Mouse (Mus musculus) embryo, embryonic 9.5 days (tissue): ENCODE data around the gene Cdan1.
"Not testable (repeated sequence)": the region's sequence is repeated elsewhere in the genome, so short reads cannot be mapped to it uniquely, and the experiment has no call there.

Experiments used
- DNase-seq: peaks from one replicate; pipeline ENCODE4 v3.0.0-alpha.2; 2017; ENCODE audit errors: extremely low spot score

Cdan1 gene

DNA sequence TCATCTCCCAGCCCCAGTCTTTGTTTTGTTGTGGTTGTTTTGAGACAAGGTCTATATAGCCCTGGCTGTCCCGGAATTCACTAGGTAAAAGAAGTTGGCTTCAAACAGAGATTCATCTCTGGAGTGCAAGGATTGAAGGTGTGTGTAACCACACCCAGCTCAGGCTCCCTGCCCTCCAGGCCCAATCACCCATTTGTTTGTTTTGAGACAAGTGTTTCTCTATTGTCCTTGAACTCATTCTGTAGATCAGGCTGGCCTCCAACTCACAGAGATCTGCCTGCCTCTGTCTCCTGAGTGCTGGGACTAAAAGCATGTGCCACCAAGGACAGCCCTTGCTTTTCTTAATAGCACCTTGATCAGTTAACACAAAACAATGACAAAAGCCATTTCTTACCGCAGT is 101.9 kb downstream of the Cdan1 start:
- DNase-seq = no peak

DNA sequence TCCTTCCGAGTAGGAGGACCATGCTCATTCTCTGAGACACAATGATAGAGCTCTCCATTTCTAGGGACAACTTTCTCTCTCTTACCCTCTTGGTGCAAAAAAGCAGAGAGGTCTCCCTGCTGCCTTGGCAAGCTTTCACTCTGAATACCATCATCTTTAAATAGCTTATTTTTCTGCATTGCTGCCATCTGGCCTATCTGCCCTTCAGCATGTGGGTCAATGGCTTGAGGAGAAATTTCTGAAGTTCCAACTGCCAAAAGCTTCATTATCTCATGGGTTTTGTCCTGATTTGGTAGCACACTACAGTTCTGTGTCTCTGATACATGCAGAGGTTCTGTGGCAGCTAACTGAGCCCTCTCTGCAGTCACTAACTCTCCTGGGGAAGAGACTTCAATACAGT is 104.4 kb downstream of the Cdan1 start:
- no peak for DNase-seq

DNA sequence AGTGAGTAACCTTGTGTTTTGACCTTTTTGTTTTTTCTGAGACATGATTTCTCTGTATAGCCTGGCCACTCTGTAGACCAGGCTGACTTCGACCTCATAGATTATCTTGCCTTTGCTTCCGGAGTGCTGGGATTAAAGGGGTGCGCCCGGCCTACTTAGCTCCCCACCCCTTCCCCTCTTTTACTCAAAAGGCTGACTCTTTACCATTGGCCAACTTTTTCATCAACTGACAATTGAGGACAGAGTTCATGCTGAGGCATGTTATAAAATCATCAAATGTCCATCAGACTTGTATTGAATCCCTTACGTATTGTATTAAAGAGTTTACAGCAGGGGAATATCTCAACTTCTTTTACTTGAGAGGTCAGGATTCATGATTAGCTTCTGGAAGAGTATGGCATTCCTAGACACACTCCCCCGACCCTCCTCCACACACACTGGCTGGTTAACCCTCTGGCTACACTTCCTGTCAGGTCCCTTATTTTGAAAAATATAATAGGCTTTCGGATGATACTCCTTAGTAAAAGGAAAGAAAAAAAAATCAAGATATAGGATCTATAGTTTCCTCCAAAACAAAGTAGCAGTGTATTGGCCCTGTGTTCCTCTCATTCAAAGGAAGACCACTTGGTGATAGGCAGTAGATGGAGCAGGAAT is 117.9 kb downstream of the Cdan1 start:
- no peak for DNase-seq

DNA sequence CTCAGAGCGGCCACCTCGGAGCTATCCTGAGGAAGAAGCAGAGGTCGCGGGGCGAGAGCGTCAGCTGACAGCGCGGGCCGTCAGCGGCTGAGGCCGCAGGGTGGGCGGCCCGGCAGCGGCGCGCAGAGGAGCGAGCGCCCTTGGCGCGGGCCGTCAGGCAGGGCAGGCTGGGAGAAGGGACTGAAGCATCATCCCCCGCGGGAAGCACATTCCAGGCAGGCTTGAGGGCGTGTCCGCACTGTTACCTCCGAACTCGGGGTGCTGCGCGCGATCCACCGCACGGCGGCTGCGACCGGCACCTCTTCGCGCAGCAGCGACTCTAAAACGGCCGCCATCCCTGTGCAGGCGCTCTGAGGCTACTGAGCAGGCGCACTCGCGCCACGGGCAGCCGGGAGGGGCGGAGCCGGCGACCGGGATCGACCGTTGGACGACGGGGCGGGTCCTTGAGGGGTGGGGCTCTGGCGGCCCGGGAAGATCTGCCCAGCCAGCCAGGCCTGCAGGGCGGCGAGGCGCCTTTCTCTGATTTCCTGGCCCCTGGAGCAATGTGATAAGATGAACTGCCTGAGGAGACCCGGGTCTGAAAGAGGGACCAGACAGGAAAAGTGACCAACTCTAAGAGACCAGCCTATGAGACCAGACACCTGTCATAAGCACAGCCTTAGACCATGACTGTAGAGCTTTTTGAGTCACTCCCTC is 118.6 kb downstream of the Cdan1 start:
- peak; percentile 96 for DNase-seq

DNA sequence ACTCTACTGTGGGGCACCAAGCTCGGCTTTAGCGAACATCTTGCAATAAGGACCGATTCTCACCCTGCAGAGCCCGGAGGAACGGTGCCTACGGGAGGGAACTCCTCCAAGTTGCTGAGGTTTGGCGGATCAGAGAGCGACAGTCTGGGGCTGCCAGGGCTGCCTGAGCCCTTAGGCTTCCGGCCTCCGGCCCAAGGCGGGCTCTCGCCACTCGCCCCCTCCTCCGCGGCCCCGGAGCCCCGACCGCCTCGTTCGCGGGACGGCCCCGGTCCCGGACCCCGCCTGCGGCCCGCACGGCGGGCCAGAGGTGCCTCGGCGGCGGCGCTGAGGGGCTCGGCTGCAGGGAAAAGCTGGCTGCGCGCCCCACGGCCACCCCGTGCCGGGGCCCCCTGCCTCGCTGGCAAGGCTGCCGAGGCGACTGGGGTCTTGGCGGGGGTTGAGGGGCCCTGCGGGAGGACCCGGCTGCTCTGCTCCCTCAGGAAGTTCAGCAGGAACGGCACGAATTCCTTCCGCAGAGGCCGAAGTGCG is 119.2 kb downstream of the Cdan1 start:
- no peak for DNase-seq

DNA sequence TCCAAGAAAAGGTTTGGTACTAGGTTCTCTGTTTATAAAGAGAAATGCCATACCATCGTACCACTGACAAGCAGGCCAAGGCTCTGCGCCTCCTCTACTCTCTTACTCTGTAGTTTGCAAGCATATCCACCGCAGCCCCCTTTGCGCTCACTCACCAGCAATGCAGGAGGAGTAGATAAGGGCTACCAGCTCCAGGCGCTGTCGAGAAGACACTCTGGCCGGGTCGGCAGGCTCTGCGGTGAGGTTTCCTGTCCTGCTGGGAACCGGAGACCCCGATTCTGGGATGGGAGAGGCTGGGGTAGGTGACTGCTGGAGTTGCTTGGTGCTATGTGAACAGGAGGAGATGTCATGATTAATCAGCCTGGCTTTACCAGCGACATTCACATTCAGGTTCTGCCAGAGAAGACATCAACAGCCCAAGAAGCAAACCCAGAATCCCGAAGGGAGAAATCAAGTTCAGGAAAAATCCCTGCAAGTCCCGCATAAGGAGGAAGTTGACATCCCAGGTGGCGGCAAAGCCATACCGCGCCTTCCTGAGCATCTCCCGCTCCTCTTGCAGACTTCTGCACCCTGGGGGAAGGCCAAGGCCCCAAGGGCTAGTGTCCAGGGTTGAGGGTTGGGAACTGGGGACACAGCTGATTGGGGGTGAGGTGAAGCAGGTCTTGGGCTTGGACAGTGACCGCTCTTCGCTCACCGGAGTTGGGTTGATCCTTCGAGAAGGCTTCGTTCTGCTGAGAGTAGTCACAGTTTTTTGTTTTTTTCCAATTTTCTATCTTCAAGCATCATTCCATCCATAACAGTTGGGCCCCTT is 119.9 kb downstream of the Cdan1 start:
- DNase-seq = peak; percentile 31

DNA sequence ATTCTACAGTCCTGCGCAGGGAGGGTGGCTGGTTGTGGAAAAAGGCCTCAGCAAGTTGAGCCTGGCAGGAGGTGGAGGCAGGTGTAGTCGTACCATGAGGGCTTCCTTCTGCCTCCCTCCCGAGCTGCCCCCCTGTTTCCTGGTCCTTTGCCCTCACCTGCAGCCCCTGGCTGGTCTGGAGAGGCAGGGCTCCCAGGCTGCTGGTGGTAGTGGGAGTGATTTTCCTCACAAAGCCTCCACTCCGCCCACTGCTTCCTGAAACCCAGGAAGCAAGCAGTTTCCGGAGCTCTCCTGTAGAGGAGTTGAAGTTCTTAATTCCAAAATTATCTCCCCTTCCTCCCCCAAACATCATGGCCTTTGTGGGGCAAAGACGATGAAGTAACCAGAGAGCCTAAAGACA is 125.8 kb downstream of the Cdan1 start:
- no peak for DNase-seq

DNA sequence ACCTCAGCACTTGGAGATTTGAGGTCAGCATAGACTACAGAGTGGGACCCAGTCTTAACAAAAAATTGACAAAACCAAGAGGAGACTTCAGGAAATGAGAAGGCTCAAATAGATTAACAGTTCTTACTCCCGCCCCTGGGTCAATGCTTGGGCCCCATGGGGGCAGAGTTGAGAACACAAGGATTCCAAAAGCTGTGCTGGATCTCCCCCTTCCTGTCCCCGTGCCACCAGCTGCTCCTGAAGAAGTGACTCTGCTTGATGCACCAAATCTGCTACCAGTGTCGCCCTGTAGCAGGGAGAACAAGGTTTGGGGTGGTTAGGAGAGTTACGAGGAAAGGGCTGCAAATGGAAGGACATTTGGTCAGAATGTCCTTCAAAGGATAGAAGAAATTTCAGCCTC is 126.3 kb downstream of the Cdan1 start:
- no peak for DNase-seq

DNA sequence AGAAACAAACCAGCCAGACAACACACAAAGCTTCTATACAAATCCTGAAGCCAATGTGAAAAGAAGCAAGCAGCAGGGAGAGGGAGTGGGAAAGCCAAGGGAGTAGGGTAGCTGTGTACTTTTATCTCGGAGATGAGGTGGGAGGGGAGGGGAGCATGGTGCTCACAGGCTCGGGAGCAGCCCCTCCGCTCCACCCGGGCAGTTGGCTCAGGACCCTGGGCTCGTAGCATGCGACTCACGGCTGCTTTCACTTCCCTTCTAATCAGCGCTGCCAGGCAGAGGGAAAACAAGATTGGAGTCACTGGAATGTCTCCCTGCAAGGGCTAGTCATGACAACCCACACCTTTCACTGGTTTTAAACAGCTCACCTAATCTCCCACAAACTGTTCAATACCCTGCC is 127.4 kb downstream of the Cdan1 start:
- DNase-seq = no peak

DNA sequence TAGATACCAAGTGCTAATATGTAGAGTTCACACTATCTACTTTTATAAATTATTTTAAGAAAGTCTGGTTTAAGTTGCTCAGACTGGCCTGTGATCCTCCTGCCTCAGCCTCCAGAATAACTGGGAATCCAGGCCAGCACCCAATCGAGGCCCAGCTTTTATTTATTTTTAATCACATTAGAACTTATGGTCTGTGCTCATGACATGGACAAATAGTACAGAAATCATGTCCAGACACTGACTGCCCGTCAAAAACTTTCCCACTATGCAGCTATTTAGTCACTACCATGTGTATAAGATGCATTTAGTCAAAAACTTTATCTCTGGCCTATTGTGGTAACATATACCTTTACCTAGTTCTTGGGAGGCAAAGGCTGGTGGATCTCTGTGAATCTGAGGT is 128.0 kb downstream of the Cdan1 start:
- no peak for DNase-seq

DNA sequence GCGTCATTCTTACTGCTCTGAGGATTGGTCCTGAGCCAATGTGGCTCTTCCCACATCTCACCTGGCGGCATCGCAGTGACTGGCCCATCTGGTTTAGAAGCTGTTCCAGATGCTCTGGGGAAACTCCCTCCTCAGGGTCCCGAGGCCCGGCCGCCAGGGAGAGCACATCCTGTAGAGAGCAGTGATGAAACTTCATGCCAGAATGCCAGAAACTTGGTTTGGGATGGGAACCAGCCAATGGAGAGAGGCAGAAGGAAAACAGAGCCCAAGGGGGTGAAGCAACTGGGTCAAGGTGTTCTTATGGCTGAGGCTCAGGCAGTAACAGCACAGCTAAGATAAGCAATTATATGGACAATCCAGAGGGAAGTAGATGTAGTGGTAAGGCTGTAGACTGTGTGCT is 129.1 kb downstream of the Cdan1 start:
- DNase-seq = no peak

DNA sequence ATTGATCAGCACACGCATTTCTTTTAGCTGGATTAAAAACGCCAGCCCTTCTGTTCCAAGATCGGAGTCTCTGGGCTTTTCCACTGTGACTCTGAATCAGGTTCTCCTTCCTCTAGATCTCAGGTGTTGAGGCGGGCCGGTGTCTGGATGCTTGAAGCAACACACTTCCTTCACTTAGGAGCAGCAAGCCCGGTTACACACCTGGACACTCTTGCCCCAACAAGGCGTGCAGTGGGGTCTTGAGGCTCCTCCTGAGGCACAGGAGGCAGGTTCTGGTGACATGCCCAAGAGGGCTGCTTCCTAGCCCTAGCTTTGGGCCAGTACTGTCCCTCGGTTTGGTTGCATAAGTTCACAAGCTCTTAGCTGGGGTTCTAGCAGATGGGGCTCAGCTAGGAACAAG is 131.4 kb downstream of the Cdan1 start:
- no peak for DNase-seq

DNA sequence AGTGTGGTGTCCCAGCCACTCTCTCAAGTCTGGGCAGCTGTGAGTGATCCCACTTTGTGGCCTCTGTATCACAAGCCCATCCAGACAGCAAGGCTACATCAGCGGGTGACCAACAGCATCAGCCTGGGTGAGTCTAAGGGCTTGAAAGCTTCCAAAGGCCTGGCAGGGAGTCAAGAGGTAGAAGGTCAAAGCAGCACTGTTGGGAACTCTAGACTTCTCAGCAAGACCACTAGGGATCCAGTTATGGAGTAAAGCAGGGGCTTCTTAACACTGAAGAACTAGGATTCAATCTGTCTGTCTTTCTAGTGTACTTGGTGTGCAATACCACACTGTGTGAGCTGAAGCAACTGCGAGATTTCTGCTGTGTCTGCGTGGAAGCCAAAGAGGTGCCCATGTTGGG is 136.5 kb downstream of the Cdan1 start:
- DNase-seq = no peak

DNA sequence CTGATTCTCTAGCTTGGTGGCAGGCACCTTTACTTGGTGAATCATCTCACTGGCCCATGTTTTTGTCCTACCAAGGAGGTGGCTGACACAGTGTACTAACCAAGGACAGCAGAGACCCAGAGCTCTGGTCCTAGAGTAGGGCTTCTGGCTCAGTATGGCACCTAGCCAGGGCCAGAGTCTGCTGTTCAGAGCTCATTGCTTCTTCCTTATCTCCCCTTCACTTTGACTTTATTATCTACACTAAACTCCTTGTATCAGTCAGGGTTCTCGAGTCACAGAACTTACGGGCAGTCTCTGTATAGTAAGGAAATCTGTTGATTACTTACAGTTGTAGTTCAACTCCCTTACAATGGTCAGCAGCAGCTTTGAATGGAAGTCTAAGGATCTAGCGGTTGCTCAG is 139.0 kb downstream of the Cdan1 start:
- DNase-seq = no peak

DNA sequence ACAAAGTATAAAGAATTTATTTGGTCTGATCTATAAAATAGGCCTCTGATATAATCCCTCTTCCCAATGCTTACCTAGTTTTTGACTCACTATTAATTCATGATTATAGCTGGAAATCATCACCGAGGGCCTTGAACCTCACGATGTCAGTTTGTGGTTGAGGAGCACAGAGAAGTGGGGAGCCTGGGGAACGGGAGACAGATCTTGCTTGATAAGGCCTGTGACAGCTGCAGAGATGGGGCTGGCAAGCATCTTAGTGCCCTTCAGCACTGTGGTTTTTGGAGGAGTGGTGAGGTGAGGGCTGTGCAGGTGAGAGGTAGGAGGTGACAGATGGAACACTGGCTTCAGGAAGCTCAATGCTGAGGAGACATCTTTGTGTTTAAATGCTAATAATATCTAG is 139.8 kb downstream of the Cdan1 start:
- DNase-seq = no peak

DNA sequence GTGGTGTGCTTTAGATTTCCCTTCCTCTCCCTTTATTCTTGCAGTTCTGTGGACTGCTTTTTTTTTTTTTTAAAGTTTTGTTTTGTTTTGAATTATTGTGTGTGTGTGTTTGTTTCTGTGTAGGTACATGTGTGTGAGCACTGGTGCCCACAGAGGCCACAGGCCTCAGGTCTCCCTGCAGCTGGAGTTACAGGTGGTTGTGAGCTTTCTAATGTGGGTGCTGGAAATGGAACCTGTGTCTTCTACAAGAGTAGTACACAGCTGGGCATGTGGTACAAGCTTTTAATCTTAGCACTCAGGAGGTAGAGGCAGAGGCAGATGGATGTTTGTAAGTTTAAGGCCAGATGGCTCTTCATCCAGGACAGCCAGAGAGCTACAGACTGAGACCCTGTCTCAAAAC is 142.9 kb downstream of the Cdan1 start:
- DNase-seq = no peak

DNA sequence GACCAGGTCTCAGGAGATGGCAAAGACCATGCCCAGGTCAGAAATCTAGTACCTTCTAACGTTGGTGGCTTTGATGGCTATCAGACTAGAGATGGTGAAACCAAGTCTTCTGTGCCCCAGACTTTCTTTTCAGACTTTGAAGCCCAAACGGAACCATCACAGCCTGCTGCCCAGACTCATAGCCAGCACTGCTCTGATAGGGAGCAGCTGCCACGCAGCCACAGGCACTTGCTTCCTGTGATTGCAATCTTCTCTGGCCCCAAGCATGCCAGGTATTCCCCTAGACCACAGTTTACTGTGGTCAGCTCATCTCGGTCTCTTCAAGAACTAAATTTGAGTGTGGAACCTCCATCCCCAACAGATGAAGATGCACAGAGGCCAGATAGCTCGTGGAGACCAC is 147.3 kb downstream of the Cdan1 start:
- DNase-seq = no peak

DNA sequence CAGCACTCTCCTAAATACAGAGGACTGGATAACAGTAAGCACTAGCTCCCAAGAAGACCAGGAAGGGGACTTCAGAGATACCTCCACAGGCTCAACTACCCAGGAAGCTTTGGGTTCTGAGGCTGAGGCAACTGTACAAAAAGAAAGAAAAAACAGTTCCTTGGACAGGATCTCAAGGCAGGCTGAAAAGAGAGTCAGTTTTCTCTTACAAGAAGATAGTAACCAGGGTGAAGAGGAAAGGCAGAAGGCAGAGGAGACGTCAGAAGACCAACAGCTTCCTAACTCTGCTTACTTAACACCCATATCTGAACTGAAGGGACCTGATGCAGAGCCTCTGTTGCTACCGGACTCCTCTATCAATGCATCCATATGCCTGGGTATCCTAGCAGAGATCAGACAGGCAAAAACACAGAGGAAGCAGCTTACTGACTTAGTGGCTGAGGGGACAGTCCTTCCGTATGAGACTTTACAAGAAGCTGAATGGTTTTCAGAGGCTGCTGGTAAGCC is 149.5 kb downstream of the Cdan1 start:
- no peak for DNase-seq

DNA sequence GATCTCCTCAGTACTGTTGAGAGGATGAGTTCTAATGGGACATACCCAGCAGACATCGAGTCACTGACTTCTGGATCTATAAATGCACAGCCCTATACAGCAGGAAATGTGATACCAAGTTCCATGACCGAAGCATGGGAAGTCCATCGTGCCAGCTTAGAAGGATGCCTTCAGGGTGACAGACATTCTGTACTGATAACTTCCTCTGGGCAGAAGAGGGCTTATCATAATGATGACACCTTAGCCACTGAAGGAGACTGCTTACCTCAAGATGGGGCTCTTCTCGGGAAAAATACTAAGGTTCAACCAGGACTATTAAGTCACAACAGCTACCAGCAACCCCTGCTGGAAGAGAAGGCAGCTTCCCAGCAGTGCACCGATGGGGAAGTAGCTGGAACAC is 152.2 kb downstream of the Cdan1 start:
- no peak for DNase-seq

DNA sequence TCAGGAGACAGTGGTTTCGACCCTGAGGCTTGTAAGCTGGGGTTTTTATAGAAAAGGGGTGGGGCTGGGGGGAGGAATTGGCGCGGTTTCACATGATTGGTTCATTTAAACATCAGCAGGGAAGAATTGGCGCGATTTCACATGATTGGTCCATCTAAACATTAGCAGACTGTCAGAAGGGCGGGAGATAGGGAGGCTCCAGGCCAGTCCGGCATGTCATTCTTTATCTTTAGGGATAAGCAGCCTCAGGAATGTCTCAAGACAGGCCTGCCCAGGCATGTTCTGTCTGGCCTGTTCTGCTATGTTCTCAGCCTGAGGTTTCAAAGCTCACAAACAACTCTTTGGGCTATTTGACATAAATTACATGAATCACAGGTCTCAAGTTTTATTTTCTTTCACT is 168.8 kb downstream of the Cdan1 start:
- DNase-seq = not testable (repeated sequence)

DNA sequence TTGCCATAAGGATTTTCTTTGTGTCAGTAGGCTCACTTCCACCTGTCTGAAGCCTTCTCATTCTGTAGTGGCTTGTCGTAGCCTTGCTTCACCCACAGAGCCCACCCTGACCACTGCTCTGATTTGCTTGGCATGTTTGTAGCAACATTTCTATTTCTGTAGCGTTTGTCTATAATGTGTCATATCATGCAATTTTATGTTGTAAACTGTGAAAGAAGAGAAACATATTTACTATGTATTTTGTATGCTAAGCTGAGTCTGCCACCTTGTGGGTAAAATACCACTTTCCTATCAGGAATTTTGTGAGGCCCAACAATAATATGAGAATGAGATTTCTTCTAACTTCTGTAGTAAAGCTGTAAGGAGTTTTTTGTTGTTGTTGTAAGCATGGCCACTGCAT is 179.7 kb downstream of the Cdan1 start:
- no peak for DNase-seq

DNA sequence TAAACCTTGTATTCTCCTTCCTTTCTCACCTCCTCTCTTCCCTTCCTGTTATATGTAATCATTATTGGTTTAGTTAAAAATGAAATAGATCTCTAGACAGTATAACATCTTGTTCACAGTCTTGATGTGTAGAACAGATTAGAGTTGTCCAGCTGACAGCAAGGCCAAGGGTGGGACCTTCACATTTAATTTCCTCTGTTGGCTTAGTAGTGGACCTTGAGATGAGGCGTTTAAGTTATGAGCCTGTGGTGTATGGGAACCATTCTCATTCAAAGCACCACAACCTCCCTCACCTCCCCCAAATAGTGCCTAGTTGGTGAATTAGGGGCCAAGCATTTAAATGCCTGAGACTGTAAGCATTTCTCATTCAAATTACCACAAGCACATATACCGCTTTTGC is 182.5 kb downstream of the Cdan1 start:
- no peak for DNase-seq
